Mouse (Mus musculus) left cerebral cortex, postnatal 4 days (tissue): Measurements from ENCODE around the gene Ppfibp2. TPM values are rescaled to one million over a fixed set of nuclear protein-coding genes. Genes with fewer than 3 reads are reported as not detected.
A peak's percentile ranks its signal among the peaks of the same experiment; 100 is the strongest.

ENCODE experiments used
- DNase-seq: peaks from one replicate; pipeline ENCODE4 v3.0.0-alpha.2; 2022
- intact Hi-C: fragments of 180-260 bp; cut with DNase I; formaldehyde crosslinking; loops from one replicate; pipeline ENCODE4 v1.15.1; 2025
- total RNA-seq, 2 experiments: library from RNA; stranded (reverse); gene quantifications; 2 replicates each; pipeline ENCODE4 v1.2.3; 2021

Gene Ppfibp2
- total RNA-seq, 2 experiments from 2014 or later = 2.6 to 2.9 TPM

- intact Hi-C loops = no loop called here
Measured at GRCm38 (mm10) chr7:107691493-107691892, 96.5 kb downstream of the Ppfibp2 start.

GRCm38 (mm10) chr7:107694254-107694947 is 99.4 kb downstream of the Ppfibp2 start:
- DNase-seq = no peak
- intact Hi-C loops = no loop called here

More at GRCm38 (mm10) chr7:107691493-107691892, 96.5 kb downstream of the Ppfibp2 start:
- DNase-seq = no peak

GRCm38 (mm10) chr7:107697066-107697465 is 102.1 kb downstream of the Ppfibp2 start:
- intact Hi-C loops = loop anchor here (5.0 kb wide), 1 partner anchor 35 kb away; no protein-coding TSS in a partner anchor

GRCm38 (mm10) chr7:107699926-107700325 is 104.9 kb downstream of the Ppfibp2 start:
- DNase-seq = no peak
- intact Hi-C loops = loop anchor here (5.0 kb wide), 1 partner anchor 38 kb away; no protein-coding TSS in a partner anchor

More at GRCm38 (mm10) chr7:107697066-107697465, 102.1 kb downstream of the Ppfibp2 start:
- DNase-seq = no peak

GRCm38 (mm10) chr7:107700646-107701045 is 105.6 kb downstream of the Ppfibp2 start:
- intact Hi-C loops = no loop called here

GRCm38 (mm10) chr7:107702461-107703380 is 107.7 kb downstream of the Ppfibp2 start:
- DNase-seq = no peak
- intact Hi-C loops = no loop called here

More at GRCm38 (mm10) chr7:107700646-107701045, 105.6 kb downstream of the Ppfibp2 start:
- DNase-seq = no peak

GRCm38 (mm10) chr7:107705941-107706340 is 110.9 kb downstream of the Ppfibp2 start:
- intact Hi-C loops = no loop called here
- DNase-seq = peak; percentile 25

- intact Hi-C loops = no loop called here
- DNase-seq = no peak
Measured at GRCm38 (mm10) chr7:107707650-107708049, 112.6 kb downstream of the Ppfibp2 start.

- DNase-seq = peak; percentile 66
- intact Hi-C loops = no loop called here
Measured at GRCm38 (mm10) chr7:107708491-107709112, 113.6 kb downstream of the Ppfibp2 start.

GRCm38 (mm10) chr7:107712743-107713142 is 117.7 kb downstream of the Ppfibp2 start:
- intact Hi-C loops = no loop called here
- peak; percentile 8 for DNase-seq

- intact Hi-C loops = no loop called here
- DNase-seq = no peak
Measured at GRCm38 (mm10) chr7:107714067-107714466, 119.1 kb downstream of the Ppfibp2 start.

GRCm38 (mm10) chr7:107720771-107721170 is 125.8 kb downstream of the Ppfibp2 start:
- intact Hi-C loops = no loop called here
- no peak for DNase-seq

- intact Hi-C loops = no loop called here
- no peak for DNase-seq
Measured at GRCm38 (mm10) chr7:107722536-107722935, 127.5 kb downstream of the Ppfibp2 start.

- DNase-seq = no peak
- intact Hi-C loops = no loop called here
Measured at GRCm38 (mm10) chr7:107727538-107727937, 132.5 kb downstream of the Ppfibp2 start.

GRCm38 (mm10) chr7:107730587-107730986 is 135.6 kb downstream of the Ppfibp2 start:
- no peak for DNase-seq
- intact Hi-C loops = no loop called here

- intact Hi-C loops = no loop called here
- DNase-seq = no peak
Measured at GRCm38 (mm10) chr7:107733162-107733561, 138.2 kb downstream of the Ppfibp2 start.

- DNase-seq = peak; percentile 48
- intact Hi-C loops = loop anchor here (2.0 kb wide), 1 partner anchor 80 kb away; no protein-coding TSS in a partner anchor
Measured at GRCm38 (mm10) chr7:107738726-107739125, 143.7 kb downstream of the Ppfibp2 start.

- intact Hi-C loops = loop anchor here (10.0 kb wide), 1 partner anchor 528 kb away; no protein-coding TSS in a partner anchor
Measured at GRCm38 (mm10) chr7:107742963-107743465, 148.0 kb downstream of the Ppfibp2 start.

GRCm38 (mm10) chr7:107744454-107744853 is 149.4 kb downstream of the Ppfibp2 start:
- intact Hi-C loops = loop anchor here (10.0 kb wide), 1 partner anchor 530 kb away; no protein-coding TSS in a partner anchor
- DNase-seq = no peak

More at GRCm38 (mm10) chr7:107742963-107743465, 148.0 kb downstream of the Ppfibp2 start:
- DNase-seq = no peak

- no peak for DNase-seq
- intact Hi-C loops = loop anchor here (10.0 kb wide), 1 partner anchor 530 kb away; no protein-coding TSS in a partner anchor
Measured at GRCm38 (mm10) chr7:107745111-107745510, 150.1 kb downstream of the Ppfibp2 start.
